Mouse (Mus musculus) neural tube, embryonic 15.5 days (tissue): ENCODE data around the gene H13. TPM values are rescaled to one million over a fixed set of nuclear protein-coding genes. Genes with fewer than 3 reads are reported as not detected.

Experiments used
- ATAC-seq: fragments of 200-750 bp; cut with Nextera tagmentation; 2 replicates; pipeline ENCODE4 v1.8.0; 2017; ENCODE audit warnings: mild to moderate bottlenecking, moderate TSS enrichment, moderate library complexity; ENCODE audit not compliant: low FRiP score
- H3K27ac ChIP-seq: fragments of 300-500 bp; sonication (generic); replicated peaks from 2 replicates; pipeline ENCODE4 v1.5.1; 2015; ENCODE audit warnings: mild to moderate bottlenecking, inconsistent platforms
- H3K27me3 ChIP-seq: fragments of 300-500 bp; sonication (generic); replicated peaks from 2 replicates; pipeline ENCODE4 v1.6.1; 2015; ENCODE audit warnings: inconsistent platforms
- H3K36me3 ChIP-seq: fragments of 300-500 bp; sonication (generic); 2 replicates; pipeline ENCODE4 v1.6.1; 2015; ENCODE audit warnings: inconsistent platforms
- H3K4me1 ChIP-seq: fragments of 300-500 bp; sonication (generic); 2 replicates; pipeline ENCODE4 v1.6.1; 2015; ENCODE audit warnings: inconsistent platforms
- H3K4me2 ChIP-seq: fragments of 300-500 bp; sonication (generic); 2 replicates; pipeline ENCODE4 v1.6.1; 2015; ENCODE audit warnings: inconsistent platforms, mild to moderate bottlenecking, moderate library complexity
- H3K4me3 ChIP-seq: fragments of 300-500 bp; sonication (generic); replicated peaks from 2 replicates; pipeline ENCODE4 v1.5.1; 2015; ENCODE audit warnings: mild to moderate bottlenecking, inconsistent platforms
- H3K9ac ChIP-seq: fragments of 300-500 bp; sonication (generic); replicated peaks from 2 replicates; pipeline ENCODE4 v1.6.1; 2015; ENCODE audit warnings: mild to moderate bottlenecking, inconsistent platforms
- H3K9me3 ChIP-seq: fragments of 300-500 bp; sonication (generic); replicated peaks from 2 replicates; pipeline ENCODE4 v1.6.1; 2016; ENCODE audit warnings: inconsistent platforms
- WGBS: fragments of 180-500 bp; shearing (Covaris S2); methylation state at CpG from one replicate; pipeline ENCODE4 v1.1.7; 2015; ENCODE audit warnings: mixed read lengths; 5-methylcytosine and 5-hydroxymethylcytosine counted together
- polyA plus RNA-seq: library from polyadenylated mRNA; unstranded; fragments of >200 nt; fragmentation: Nextera tagmentation; extraction: Ambion mirVana; gene quantifications from 2 replicates; pipeline ENCODE4 v1.2.1, GENCODE M21; 2015

H13 gene
- polyA plus RNA-seq, 1 experiment from 2014 or later, result 152 TPM

DNA sequence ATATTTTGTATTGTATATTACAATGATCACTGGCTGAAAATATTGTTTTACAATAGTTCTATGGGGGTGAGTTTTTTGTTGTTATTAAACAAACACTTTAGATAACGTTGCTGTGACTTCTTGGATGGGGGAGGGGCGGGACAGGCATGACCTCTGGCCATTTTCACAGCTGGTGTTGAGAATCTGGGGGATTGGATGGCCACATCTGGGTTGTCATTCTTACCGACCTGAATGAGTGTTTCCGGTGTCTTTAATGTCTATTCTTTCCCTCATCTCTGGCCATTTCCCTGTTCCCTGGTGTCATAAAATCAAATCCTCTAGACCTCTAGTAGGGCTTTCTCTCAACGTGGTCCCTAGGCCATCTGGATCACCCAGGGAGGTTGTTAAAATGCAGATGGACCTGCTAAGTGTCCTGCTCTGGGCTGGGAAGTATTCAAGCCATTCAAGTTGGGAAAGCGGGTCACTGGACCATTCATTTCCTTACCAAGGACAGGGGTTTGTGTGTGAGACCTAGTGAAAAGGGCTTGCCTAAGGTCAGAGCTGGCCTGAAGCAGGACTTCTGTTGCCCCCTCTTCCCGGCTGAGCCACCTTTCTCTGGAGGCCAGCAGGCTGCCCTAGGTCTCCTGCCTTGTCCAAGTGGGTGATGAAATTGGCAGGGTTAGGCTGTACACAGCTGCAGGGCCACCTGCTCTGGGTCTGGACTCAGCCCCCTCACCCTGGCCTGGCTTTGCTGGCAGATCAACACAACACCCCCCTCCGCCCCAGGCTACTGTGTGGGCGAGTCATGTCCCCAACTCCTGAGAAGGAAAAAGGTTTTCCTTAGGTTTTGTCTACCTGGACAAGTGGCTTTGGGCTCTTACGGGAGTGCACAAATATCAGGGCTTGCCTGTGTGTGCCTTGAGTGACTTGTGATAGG, 68.3 kb downstream of the H13 start:
- Histone ChIP-seq H3K27ac (peak overlapping the region; percentile 77), H3K9ac (peak overlapping the region; percentile 63), H3K36me3 (no peaks in the 10 kb centered on the region), H3K4me3 (peak overlapping the region; percentile 53), H3K4me1 (peaks cover 58% of the 10 kb centered on the region), H3K4me2 (peak overlapping the region; percentile 90), H3K9me3 (no peaks in the 10 kb centered on the region), H3K27me3 (0 out of 2 replicates have a peak, but pooled peaks cover 3% of the 10 kb centered on the region)
- 16% methylated on average over 10 of the region's 10 CpGs for WGBS
- ATAC-seq, result no peak

GRCm38 (mm10) chr2:152738341-152738740, 69.1 kb downstream of the H13 start:
- ATAC-seq, result no peak
- peak overlapping the region; percentile 53 for H3K4me3 ChIP-seq
- 0 out of 2 replicates have a peak, but pooled peaks cover 1% of the 10 kb centered on the region for H3K27me3 ChIP-seq
- H3K36me3 ChIP-seq, result no peaks in the 10 kb centered on the region
- H3K4me2 ChIP-seq, result peak overlapping the region; percentile 90
- peak overlapping the region; percentile 77 for H3K27ac ChIP-seq
- H3K9me3 ChIP-seq, result no peaks in the 10 kb centered on the region
- H3K4me1 ChIP-seq, result peaks cover 58% of the 10 kb centered on the region
- WGBS, result 65% methylated on average over 2 of the region's 2 CpGs
- H3K9ac ChIP-seq, result no peak overlapping the region

GRCm38 (mm10) chr2:152739031-152739841, 70.0 kb downstream of the H13 start:
- peak overlapping the region; percentile 90 for H3K4me2 ChIP-seq
- no peaks in the 10 kb centered on the region for H3K27me3 ChIP-seq
- H3K4me1 ChIP-seq, result peaks cover 56% of the 10 kb centered on the region
- no peaks in the 10 kb centered on the region for H3K9me3 ChIP-seq
- WGBS, result 2% methylated on average over 36 of the region's 36 CpGs
- ATAC-seq, result peak; percentile 3; the same call in 1 of the 2 replicates
- peak overlapping the region; percentile 77 for H3K27ac ChIP-seq
- no peaks in the 10 kb centered on the region for H3K36me3 ChIP-seq
- H3K9ac ChIP-seq, result peak overlapping the region; percentile 39
- H3K4me3 ChIP-seq, result peak overlapping the region; percentile 43

DNA sequence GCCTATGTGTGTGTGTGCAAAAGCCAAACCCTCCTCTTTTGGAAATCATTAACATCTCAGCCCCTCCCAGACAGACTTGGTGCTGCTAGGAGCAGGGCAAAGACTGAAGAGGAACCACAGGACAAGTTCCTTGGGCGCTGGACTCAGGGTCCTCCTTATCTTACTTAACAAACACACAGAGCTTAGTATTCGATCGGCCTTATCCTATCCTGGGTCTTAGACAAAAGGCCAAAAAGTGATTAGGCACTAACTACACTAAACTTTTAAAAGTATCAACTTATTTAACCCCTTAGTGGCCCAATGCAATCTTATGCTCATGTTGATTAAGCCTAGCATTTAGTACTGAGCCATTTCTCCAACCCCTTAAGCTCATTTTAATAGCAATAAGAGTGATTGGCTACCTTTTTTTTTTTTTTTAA, 70.6 kb downstream of the H13 start:
- Histone ChIP-seq H3K4me2 (peak overlapping the region; percentile 90), H3K4me1 (peaks cover 49% of the 10 kb centered on the region)
- 34% methylated on average over 3 of the region's 3 CpGs for WGBS

GRCm38 (mm10) chr2:152740490-152740889, 71.2 kb downstream of the H13 start:
- ATAC-seq, result no peak
- 57% methylated on average over 5 of the region's 5 CpGs for WGBS
- Histone ChIP-seq H3K36me3 (no peaks in the 10 kb centered on the region), H3K4me1 (peaks cover 43% of the 10 kb centered on the region), H3K27ac (no peak overlapping the region; the same call in 1 of the 2 replicates), H3K4me2 (no peak overlapping the region), H3K9me3 (no peaks in the 10 kb centered on the region), H3K4me3 (no peak overlapping the region), H3K9ac (no peak overlapping the region), H3K27me3 (no peaks in the 10 kb centered on the region)

More for the DNA sequence above, 70.6 kb downstream of the H13 start:
- Histone ChIP-seq H3K9me3 (no peaks in the 10 kb centered on the region), H3K9ac (no peak overlapping the region), H3K27ac (peak overlapping the region; percentile 77; the same call in 1 of the 2 replicates), H3K27me3 (no peaks in the 10 kb centered on the region), H3K36me3 (no peaks in the 10 kb centered on the region), H3K4me3 (no peak overlapping the region)
- ATAC-seq, result no peak

DNA sequence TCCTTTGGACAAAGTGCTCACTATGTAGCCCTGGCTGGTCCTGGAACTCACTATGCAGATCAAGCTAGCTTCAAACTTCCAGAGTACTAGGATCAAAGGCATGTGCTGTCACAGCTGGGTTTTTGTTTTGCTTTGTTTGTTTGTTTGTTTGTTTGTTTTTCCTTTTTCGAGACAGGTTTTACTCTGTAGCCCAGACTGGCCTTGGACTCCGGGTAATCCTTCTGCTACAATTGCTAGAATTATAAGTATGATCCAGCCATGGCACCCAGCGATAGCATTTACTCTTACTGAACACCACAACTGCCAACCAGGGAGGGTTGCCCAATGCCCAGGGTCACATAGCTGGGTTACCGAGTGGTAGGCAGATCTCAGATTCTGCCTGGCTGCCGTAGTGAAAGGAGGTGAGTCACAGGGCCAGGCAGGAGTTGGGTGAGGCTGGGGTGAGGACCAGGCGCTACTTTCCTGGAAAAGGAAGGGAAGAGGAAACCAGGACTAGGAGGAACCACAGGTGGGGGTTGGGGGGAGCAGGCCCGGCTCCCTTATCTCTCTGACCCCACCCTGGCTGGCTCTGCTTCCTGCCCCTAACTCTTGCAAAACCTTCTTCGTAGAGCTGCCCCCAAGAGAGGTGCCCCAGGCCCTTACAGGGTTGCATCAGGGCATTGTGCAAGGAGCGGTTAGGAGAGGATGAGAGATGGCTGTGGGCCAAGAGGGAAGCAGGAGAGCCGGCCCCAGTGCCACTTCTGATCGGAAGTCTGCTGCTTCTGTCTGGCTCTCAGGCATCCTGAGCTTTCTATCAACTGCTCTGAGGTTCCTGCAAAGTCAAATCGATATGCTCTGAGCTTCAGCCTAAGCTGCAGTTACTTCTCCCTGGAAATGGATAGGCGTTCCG, 72.1 kb downstream of the H13 start:
- Histone ChIP-seq H3K4me3 (no peak overlapping the region), H3K4me1 (peaks cover 34% of the 10 kb centered on the region), H3K9ac (no peak overlapping the region; the same call in 1 of the 2 replicates), H3K36me3 (no peaks in the 10 kb centered on the region), H3K27me3 (no peaks in the 10 kb centered on the region), H3K9me3 (no peaks in the 10 kb centered on the region), H3K27ac (peak overlapping the region; percentile 58; the same call in 1 of the 2 replicates), H3K4me2 (peak overlapping the region; percentile 19)
- ATAC-seq, result peak; percentile 19; the same call in 1 of the 2 replicates
- 48% methylated on average over 14 of the region's 14 CpGs for WGBS

DNA sequence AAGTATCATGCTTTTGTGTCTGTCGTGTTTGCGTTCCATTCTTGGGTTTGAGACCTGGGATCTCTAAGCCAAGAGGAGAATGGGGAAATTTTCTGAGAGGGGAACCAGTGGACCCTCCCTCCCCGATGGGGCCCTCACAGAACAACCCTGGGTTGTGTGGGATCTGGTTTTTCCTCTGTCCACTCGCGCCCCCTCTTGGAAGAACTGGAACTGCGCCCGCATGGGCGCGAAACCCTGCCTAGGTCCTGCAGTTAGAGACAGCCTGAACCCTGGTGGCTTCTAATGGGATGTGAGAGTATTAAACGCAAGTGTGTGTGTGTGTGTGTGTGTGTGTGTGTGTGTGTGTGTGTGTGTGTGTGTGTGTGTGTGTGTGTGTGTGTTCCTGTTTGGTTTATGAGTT, 73.2 kb downstream of the H13 start:
- 29% methylated on average over 10 of the region's 10 CpGs for WGBS
- Histone ChIP-seq H3K27me3 (no peaks in the 10 kb centered on the region), H3K9ac (no peak overlapping the region), H3K27ac (peak overlapping the region; percentile 58; the same call in 1 of the 2 replicates), H3K9me3 (no peaks in the 10 kb centered on the region), H3K4me2 (no peak overlapping the region), H3K36me3 (no peaks in the 10 kb centered on the region), H3K4me1 (peaks cover 27% of the 10 kb centered on the region), H3K4me3 (no peak overlapping the region)
- no peak for ATAC-seq

DNA sequence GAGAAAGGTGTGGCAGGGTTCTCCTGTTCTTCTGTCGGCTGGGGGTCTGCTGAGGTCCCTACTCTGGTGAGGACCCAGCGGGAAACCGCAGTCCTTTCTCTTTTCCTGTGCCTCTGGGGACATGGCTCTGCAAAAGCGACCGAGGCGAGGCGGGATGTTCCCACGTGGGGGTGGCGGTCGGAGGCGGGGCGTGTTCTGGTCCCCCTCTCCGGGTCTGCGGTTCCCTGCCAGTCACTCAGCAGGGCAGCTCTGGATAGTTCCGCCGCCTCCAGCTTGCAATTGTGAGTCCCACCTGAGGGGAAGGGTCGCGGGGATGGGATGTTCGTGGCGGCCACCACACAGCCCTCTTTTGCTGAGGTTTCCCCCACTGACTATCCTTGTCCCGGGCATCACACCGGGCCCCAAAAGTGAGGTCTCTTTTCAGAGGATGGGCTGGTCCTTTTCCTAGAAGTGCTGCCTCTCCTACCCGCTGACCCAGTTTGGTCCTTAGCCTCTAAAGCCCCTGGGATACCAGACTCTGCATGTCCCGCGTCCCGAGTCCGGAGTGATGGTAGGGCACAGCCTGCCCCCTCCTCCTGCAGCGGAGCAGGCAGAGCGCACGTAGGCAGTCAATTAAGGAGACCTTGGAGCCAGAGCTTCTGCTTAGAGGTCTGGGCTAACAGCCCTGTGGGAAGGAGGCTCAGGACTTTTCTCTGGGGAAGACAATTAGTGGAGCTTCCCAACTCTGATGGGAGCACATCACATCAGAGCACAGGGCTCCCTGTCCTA, 84.9 kb downstream of the H13 start, which contains the start of gene Cox4i2:
Gene Cox4i2, plus strand, starts transcription at position 230 of the 768 bp plus-strand sequence.
- 3% methylated on average over 30 of the region's 30 CpGs for WGBS
- Histone ChIP-seq H3K9me3 (no peaks in the 10 kb centered on the region), H3K27ac (no peak within 1 kb of the TSS), H3K27me3 (0 out of 2 replicates have a peak, but pooled peaks cover 8% of the 10 kb centered on the region), H3K4me1 (peaks cover 15% of the 10 kb centered on the region), H3K4me3 (peak within 1 kb of the TSS; percentile 11), H3K36me3 (no peaks in the 10 kb centered on the region), H3K9ac (no peak within 1 kb of the TSS), H3K4me2 (peak within 1 kb of the TSS; percentile 44)
- ATAC-seq, result no peak

- 54% methylated on average over 17 of the region's 17 CpGs for whole genome bisulfite sequencing
- ATAC-seq, result no peak
These were observed 87.5 kb downstream of the H13 start for GRCm38 (mm10) chr2:152756474-152757393.

More at GRCm38 (mm10) chr2:152756474-152757393, 87.5 kb downstream of the H13 start:
- H3K4me1 ChIP-seq, result peaks cover 15% of the 10 kb centered on the region
- 0 out of 2 replicates have a peak, but pooled peaks cover 8% of the 10 kb centered on the region for H3K27me3 ChIP-seq
- no peaks in the 10 kb centered on the region for H3K36me3 ChIP-seq
- no peak overlapping the region for H3K9ac ChIP-seq
- no peak overlapping the region for H3K4me2 ChIP-seq
- H3K27ac ChIP-seq, result no peak overlapping the region
- no peak overlapping the region for H3K4me3 ChIP-seq
- no peaks in the 10 kb centered on the region for H3K9me3 ChIP-seq
